Mouse (Mus musculus) liver, postnatal 0 days (tissue): Measurements from ENCODE around the gene Vti1b.

Source experiments
- CTCF ChIP-seq: sonication (generic); IDR thresholded peaks from 2 replicates; pipeline ENCODE4 v1.5.1; 2016; ENCODE audit warnings: antibody characterized with exemption, low read depth
- EP300 ChIP-seq: IDR thresholded peaks from 2 replicates; pipeline ENCODE4 v1.6.1; 2016; ENCODE audit warnings: antibody characterized with exemption, low read depth, mild to moderate bottlenecking

- TF ChIP-seq CTCF (no peak), EP300 (no peak)
These were observed 31.7 kb downstream of the Vti1b start for GRCm38 (mm10) chr12:79140811-79141210.
